In genomic region chr5:36955366-36955765, GRCm38 (mm10) we compare ENCODE assay signal across 9 mouse cellular contexts. TPM values are rescaled to one million over a fixed set of nuclear protein-coding genes. Genes with fewer than 3 reads are reported as not detected.
DNase-seq lines count a peak whose midpoint lies in the region; ATAC-seq lines count a peak whose summit lies in the region.
"Had no signal": no experiment of that assay in that cellular context is flagged by ENCODE, and none has a peak within 500 bp of the region (broad histone marks: within the 10 kb centered on the region; RNA-seq: fewer than 3 reads in every experiment).

No protein-coding gene starts in this region.

- H3K36me3 ChIP-seq in liver, embryonic 13.5 days = no peaks in the 10 kb centered on the region
- no peaks in the 10 kb centered on the region for H3K36me3 ChIP-seq in midbrain, embryonic 11.5 days (ENCODE audit: control insufficient read depth, insufficient read depth, low read length)
- H3K36me3 ChIP-seq: limb, embryonic 15.5 days had no signal

- H3K4me1 ChIP-seq in liver, embryonic 13.5 days (replicated peaks) = no peaks in the 10 kb centered on the region
- peaks cover 7% of the 10 kb centered on the region for H3K4me1 ChIP-seq in midbrain, embryonic 11.5 days (ENCODE audit: control insufficient read depth, insufficient read depth, low read length)
- H3K4me1 ChIP-seq: limb, embryonic 15.5 days had no signal

- intact Hi-C loops in heart, postnatal 14 days (cut with DNase I) = no loop called here
- intact Hi-C loops in heart, postnatal 25 days (cut with DNase I) = no loop called here

- no peaks in the 10 kb centered on the region for H3K9me3 ChIP-seq in liver, embryonic 13.5 days (replicated peaks)
- H3K9me3 ChIP-seq in midbrain, embryonic 11.5 days (ENCODE audit: control insufficient read depth, low read length) = no peaks in the 10 kb centered on the region
- H3K9me3 ChIP-seq: limb, embryonic 15.5 days had no signal

- no peak for ATAC-seq in liver, embryonic 13.5 days (ENCODE audit: low read depth)
- no peak for ATAC-seq in activated CD4-positive, CD25-positive, alpha-beta regulatory T cell, adult 4 months
- ATAC-seq in midbrain, embryonic 11.5 days (ENCODE audit: low FRiP score) = no peak

- peak; percentile 27 to 36 for DNase-seq in heart, postnatal 14 days
- no peak for DNase-seq in heart, postnatal 25 days (ENCODE audit: low spot score)
- peak; percentile 35 for DNase-seq in right cerebral cortex, postnatal 4 days
- no peak for DNase-seq in right cerebral cortex, adult 2 months (ENCODE audit: low spot score in 2 of 2)
- DNase-seq in c-Kit-positive CD71-positive TER-119-negative erythroid progenitor cells, embryonic 14.5 days (ENCODE audit: low read depth) = peak; percentile 8
- peak; percentile 7 for DNase-seq in liver, embryonic 13.5 days
- no peak for DNase-seq in midbrain, embryonic 11.5 days (ENCODE audit: low spot score, missing footprints)

- no peak overlapping the region for H3K9ac ChIP-seq in liver, embryonic 13.5 days
- no peak overlapping the region for H3K9ac ChIP-seq in midbrain, embryonic 11.5 days (ENCODE audit: low read length)
- H3K9ac ChIP-seq: limb, embryonic 15.5 days had no signal

- 15% methylated on average over 4 of the region's 4 CpGs for WGBS in liver, embryonic 13.5 days (ENCODE audit: insufficient replicate concordance)
- 34% methylated on average over 4 of the region's 4 CpGs for WGBS in midbrain, embryonic 11.5 days

- H3K4me2 ChIP-seq in liver, embryonic 13.5 days = no peak overlapping the region
- H3K4me2 ChIP-seq in midbrain, embryonic 11.5 days = no peak overlapping the region
- H3K4me2 ChIP-seq: limb, embryonic 15.5 days had no signal

- no peak overlapping the region for H3K4me3 ChIP-seq in liver, embryonic 13.5 days (replicated peaks)
- H3K4me3 ChIP-seq in midbrain, embryonic 11.5 days (ENCODE audit: low read depth, low read length) = no peak overlapping the region
- H3K4me3 ChIP-seq: limb, embryonic 15.5 days had no signal

- H3K27me3 ChIP-seq in liver, embryonic 13.5 days = no peaks in the 10 kb centered on the region
- no peaks in the 10 kb centered on the region for H3K27me3 ChIP-seq in midbrain, embryonic 11.5 days (ENCODE audit: control insufficient read depth, insufficient read depth, low read length)
- H3K27me3 ChIP-seq: limb, embryonic 15.5 days had no signal

- no peak overlapping the region for H3K27ac ChIP-seq in liver, embryonic 13.5 days
- no peak overlapping the region for H3K27ac ChIP-seq in midbrain, embryonic 11.5 days (ENCODE audit: low read depth, low read length)
- H3K27ac ChIP-seq: limb, embryonic 15.5 days had no signal

RNA-seq across cellular contexts. Expression of gene Wfs1, which starts 33.6 kb away (rescaled TPM):
- total RNA-seq in heart, postnatal 14 days (2021) = 10 to 100 TPM; 51.6 to 52.8 TPM
- total RNA-seq in heart, postnatal 25 days (2021) = 100 to 1,000 TPM in 1 of 2 experiments, 10 to 100 TPM in 1; 79.0 to 107 TPM
- polyA plus RNA-seq in liver, embryonic 13.5 days (2015; fragmentation: Nextera tagmentation; extraction: Ambion mirVana) = 1.1 and 1.2 TPM in 2 replicates
- polyA plus RNA-seq in activated CD4-positive, CD25-positive, alpha-beta regulatory T cell, adult 4 months (2017; shearing (Covaris generic)) = under 1 TPM; 0.46 to 0.79 TPM
- 6.4 and 7.0 TPM in 2 replicates for polyA plus RNA-seq in midbrain, embryonic 11.5 days (2014; fragmentation: Nextera tagmentation; extraction: Ambion mirVana)

Comparison
In these comparisons a context has a peak if more than half of its experiments do, and no peak if none do; other contexts are left out.
1. DNase-seq: peak in heart, postnatal 14 days (2 of 2), right cerebral cortex, postnatal 4 days (single experiment), c-Kit-positive CD71-positive TER-119-negative erythroid progenitor cells, embryonic 14.5 days (single experiment) and liver, embryonic 13.5 days (single experiment); none in heart, postnatal 25 days (single experiment), right cerebral cortex, adult 2 months (0 of 2) and midbrain, embryonic 11.5 days (single experiment).